Mouse (Mus musculus): ENCODE results near the gene Zbtb25.

The Zbtb25 gene

GRCm38 (mm10) chr12:76297830-76298229 is 71.6 kb downstream of the Zbtb25 start:
- DNase-seq (ENCODE audit: low spot score) = no peak
